Mouse (Mus musculus) natural killer cell, adult 2 months (primary cell): ENCODE data around the gene Map7.

ENCODE experiments used
- DNase-seq, 2 experiments: peaks; one replicate each; pipeline ENCODE4 v3.0.0; 2022; ENCODE audit warnings: low spot score in 2 of 2

The Map7 gene

DNA sequence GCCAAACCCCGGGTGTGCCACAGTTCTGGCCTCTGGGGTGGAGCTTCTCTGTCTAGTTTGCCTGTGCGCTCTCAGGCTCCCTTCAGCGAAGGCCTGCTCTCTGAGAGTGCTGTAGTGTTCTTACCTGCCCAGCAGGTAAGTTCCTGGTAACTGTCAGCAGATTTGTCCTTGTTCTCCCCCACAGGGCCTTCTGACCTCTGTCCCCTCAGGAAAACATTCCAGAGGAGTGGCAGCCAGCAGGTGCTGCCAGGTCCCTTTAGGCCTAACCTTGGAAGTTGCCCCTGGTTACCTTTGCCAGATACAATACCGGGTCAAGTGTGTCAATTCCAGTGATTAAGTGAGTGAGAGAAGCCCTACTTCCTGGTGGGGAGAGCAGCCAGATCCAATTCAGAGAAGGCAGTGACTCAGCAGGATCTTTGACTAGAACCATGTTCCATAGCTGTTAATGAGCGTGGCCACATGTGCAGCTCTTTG is 38.6 kb downstream of the Map7 start:
- DNase-seq = no peak

DNA sequence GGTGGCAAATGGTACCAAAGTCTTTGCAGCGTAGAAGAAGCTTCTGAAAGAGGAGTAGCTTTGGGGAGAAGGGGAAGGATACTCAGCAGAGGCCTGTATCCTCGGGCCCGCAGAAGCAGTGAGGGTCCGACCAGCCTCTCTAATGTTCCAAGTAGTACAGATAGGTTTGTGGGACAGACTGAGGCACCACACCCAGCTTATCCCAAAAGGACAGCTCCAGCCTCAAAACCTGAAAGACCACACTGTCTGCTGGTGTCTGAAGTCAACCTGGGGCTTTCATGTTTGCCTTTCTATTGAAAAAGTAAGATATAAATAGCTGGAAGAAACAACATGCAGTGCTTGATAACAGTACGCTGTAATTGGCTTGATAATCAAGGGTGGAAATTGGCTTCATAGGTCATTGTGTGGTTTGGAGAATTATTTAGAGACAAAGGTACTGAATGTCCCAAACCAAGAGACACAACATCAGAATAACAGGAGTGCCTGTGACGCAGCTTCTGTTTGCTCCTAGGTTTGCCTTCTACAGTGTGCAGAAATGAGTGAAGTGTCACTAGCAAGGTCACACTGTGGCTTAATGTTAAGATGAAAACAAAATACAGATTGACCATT is 42.0 kb downstream of the Map7 start:
- no peak for DNase-seq

DNA sequence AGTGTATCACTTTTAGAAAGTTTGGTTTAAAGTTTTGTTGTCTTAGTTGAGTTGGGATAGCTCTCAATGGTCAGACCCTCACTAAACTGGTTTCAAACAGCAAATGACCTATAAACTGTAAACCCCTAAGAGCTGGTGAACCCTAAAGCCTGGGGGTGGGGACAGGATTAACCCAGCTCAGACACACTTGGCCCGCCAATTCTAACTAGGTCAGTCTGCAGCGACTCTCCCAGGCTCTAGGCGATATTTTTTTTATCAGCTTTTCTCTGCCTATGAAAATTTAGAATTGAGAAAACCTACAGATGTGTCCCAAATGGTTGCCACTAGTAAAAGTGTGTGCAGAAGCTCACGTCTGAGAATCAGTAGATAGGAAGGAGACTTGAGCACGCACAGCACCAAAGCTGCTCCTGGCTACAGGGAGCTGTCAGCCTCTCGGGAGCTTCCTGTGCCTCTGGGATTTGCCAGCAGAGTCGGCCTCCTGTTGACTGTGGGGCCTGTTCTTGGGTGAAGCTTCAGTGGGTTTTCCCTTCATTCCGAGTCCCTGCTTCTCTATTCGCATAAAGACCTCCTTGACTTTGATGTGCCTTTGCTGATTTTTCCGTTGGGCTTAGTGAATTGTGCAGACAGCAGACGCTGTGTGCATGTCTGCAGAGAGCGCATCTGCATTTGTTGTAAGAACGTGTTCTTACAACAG is 46.7 kb downstream of the Map7 start:
- no peak for DNase-seq

DNA sequence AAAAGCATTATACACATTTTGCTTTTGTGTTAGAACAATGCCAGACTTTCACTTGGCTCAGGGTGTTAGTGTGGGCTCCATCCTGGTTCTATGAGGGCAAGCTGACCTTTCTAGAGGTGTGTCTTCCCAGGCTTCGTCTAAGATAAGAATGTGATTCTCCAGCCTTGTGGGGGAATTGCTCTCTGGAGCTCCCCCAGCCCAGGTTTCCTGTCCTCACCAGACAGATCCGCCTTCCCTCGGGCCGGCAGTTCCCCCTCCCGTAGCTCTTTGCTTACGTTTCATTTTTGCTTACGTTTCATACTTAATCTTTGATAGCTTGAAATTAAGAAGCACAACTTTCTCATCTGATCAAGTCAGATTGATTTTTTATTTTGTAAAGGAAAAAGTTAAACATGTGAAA is 48.8 kb downstream of the Map7 start:
- no peak for DNase-seq

DNA sequence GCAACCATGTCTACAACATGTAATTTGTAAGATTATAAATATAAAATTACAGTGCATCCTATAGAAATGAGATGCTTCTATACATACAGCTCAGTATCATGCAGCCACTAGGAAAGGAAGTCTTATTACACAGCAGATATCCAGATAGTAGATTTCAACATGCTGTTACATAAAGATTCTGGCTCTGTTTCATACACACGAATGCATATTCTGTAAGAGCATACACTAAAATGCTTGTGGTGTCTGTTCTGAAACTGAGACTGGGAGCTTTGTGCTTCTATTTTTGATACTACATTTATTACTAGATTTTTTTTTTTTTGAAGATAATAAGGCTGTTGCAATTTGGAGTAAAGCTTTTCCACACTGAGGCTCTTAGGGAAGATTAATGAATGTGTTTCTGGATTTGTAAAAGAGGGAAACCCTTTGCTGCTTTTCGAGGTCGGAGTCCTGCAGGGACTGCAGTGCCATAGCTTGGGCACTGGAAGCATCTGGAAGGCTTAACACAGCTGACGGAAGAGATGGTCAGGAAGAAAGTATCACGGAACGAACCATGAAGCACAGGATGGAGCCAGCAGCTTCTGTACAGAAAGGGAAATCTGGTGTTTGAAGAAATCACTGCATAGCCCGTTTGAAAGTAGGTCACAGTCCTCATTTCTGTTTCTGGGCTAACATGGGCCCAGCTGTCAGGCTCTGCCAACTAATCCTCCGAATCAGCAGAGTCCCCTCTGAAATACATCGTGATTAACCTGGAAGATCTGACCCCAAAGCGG is 50.9 kb downstream of the Map7 start:
- DNase-seq = no peak

DNA sequence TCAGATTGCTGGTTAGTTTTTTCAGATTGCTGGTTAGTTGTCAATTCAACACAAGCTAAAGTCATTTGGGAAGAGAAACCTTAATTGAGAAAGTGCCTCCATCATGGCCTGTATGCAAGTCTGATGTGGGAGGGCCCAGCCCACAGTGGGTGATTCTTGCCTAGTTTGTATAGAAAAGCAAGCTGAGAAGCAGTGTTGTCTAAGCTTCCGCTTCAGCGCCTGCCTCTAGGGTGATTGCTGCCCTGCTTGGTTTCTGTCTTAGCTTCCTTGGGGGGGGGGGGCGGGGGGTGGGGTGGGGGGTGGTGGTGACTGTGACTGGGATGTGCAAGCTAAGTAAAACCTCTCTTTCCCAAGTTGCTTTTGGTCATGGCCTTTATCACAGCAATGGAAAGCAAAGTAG is 53.0 kb downstream of the Map7 start:
- DNase-seq = no peak

DNA sequence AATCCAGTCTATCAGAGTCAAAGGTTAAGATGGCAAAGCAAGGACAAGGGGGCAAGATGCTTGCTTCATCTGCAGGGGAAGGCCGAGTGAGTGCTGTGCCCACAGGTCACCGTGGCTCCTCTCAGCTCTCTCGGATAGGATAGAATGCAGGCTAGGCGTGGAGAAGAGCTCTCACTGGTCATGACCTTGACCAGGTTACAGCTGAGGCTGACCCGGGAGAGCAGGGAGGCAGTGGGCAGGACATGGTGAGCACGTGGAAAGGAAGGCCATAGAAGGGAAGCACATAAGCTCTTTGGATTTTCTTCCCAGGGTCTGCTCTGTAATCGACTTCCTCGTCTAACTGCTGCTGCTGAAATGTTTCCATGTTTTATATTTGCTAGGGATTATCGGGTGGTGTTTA is 53.9 kb downstream of the Map7 start:
- DNase-seq = no peak

DNA sequence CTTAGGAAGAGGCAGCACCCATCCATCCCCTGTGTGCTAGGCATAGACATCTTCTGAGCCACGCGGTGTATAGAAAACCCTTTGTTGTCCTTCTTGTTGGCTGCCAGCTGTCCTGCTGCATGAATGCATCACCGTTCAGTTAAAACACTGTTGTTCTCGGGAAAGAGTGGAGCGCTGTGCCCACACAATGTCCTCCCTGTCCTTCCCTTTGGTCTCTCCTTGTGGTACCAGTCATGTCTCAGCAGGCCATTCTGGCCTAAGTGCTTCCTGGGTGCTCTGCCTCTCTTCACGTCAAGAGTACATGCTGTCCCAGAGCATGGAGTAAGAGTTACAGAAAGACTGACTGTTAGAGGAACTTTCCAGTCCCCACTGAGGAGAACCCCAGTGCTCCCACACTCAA is 54.5 kb downstream of the Map7 start:
- DNase-seq = no peak

DNA sequence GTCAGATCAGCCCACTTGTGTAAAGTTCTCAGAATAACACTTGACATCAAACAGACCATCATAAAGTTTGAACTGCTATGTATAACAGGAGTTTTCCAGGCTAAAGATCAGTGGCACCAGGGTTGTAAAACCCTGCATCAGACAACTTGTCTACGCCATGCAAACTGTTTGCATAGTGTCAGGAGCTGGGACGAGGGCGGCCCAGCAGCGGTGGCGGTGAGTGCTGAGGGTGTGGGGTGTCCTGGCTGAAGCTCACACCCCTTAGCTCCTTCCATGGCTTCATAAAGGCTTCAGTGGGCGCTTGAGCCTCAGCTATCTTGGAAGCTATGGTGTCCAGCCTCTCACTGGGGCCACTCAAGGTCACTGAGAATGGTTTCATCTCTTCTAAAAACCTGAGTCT is 55.2 kb downstream of the Map7 start:
- no peak for DNase-seq

DNA sequence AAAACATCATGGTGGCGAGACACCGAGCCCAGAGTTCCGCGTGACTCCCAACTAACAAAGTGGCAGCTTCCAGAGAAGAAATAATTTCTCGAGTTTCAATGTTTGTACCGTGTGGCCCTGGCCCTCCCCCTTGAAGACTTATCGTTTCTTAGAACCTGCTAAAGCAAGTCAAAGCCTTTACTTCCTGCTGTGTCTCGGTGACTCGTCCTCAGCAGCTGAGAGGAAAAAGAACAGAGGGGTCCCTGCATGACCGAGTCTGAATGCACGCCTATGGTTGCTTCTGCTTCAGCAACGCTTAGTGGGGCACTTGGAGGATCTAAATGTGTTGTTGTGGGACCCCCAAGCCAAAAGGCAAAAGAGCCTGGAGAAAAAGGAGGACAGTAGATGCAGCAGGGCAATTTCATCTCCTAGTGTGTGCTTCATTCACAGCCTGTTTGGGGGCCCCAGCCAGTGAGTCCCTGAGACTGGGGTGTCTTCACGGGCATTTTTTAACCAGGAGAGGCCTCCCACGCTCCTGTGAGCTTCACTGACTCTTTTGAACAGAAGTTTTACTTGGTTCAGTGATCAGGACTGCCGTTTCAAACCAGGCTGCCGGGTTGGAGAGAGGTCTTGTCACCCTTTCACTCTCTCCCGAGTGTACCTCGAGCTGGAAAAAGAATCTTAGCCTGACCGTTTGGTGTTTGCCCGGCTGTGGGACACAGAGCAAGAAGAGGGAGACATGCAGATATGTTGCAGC is 56.6 kb downstream of the Map7 start:
- peak in 1 of 2 experiments; percentile 11 for DNase-seq

DNA sequence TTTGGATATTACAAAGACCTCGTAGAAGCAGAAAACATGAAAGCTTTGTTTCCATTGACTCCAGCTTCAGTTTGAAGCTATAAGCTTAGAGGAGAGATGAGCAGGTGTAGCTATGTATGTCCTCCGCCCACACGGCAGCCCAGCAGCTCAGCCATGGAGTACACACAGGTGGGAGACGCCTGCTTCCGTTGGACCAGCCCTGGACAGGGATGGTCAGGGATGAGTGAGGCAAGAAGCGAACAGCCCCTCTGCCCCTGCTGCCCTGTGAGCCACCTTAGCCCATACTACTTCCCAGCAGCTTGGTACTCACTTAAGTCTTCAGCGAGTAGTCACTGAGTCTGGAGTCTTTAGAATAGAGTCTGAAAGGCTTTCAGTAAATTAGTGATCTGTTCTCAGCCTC is 58.7 kb downstream of the Map7 start:
- DNase-seq = no peak

DNA sequence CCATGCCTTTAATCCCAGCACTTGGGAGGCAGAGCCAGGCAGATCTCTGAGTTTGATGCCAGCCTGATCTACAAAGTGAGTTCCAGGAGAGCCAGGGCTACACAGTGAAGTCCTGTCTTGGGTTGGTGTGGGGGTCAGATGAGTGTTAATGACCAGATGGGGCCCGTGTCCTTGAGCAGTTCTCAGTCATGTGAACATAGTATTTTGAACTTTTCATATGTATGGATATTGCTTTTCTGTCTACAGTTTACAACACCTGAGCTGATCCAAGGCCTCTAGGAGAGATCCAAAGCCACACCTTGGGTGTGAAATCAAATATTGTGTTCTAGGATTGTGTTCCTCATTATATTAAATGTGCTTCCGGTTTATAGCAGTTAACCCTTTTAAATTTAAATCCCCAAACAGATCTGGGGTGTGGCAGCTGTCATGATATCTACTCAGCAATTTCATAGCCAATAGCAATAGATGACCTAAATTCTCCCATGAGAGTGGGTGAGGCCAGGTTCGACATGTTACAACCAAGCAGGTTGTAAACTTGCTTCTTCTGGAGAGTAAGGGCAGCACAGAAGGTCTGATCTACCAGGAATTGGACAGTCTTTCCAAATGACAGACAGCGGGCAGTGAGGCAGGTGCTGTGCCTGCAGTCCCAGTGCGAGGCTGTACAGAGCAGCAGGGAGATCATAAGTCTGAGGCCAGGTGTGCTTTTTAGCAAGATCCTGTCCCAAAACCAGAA is 61.5 kb downstream of the Map7 start:
- DNase-seq = no peak

DNA sequence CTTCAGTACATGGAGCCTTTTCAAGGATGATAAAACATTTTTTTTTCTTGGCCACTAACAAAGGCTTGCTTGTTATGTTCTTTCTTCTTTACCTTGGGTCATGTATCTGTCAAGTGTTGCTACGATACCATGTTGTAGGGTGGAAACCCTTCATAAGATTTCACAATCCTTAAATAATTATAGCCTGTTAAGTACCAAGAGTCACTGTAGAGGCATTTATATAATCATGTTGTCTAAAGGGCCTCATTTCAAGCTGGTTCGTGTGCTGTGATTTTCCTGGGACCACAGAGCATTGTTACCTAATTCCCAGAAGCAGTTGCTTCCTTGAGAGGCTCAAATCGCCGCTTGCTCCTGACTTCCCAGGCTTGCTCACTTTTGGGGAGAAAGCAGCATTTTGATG is 66.1 kb downstream of the Map7 start:
- no peak for DNase-seq

DNA sequence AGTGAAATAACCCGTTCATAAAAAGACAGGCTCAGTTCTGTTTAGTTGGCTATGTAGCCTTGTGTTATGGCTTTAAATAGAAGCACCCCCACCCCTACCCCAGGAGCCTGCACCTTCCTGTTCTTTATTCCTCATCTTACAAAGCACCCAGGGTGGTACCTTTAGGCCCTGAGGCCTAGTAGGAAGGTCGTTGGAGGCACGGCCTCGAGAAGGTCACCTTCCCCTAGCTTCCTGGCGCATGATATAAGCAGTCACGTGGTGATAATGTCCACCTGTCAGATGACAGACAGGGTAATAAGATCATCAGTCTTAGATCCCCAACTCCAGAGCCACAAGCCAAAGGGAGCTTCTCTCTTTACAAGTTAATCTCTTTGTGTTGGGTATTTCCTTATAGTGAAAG is 68.7 kb downstream of the Map7 start:
- DNase-seq = no peak

DNA sequence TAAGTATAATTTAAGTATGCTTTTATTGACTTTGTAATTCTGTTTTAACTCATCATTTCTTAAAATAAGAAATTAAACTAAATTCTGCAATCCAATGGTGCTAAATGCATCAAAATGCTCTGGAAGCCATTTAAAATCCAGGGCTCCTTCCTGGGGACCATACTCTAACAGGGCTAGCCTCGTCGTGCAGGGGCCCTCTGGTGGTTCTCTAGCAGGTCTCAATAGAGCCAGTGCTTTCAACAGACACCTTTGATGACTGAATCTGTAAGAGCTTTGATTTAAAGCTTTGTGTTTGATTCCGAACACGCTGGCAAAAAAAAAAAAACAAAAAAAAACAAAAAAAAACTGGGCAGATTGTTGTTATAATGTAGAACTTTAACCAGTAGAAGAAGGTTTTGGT is 70.6 kb downstream of the Map7 start:
- no peak for DNase-seq

DNA sequence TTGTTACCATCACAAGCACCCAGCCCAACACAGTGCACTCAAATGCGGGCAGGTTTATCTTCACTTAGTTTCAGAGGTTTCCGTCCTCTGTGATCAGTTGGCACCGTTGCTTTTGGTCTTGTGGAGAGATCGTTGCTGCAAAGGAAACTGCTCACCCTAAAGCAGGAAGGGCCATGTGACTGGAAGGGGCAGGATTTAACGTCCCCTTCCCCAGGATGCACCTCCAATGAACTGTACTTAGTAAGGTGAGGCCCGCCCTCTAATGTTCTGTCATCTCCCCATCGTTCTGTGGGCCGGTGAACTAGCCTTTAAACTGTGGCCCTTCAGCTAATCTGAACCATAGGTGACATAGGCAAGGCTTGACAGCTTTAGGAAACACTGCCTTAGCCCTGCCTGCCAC is 71.3 kb downstream of the Map7 start:
- peak in 1 of 2 experiments; percentile 8 for DNase-seq

DNA sequence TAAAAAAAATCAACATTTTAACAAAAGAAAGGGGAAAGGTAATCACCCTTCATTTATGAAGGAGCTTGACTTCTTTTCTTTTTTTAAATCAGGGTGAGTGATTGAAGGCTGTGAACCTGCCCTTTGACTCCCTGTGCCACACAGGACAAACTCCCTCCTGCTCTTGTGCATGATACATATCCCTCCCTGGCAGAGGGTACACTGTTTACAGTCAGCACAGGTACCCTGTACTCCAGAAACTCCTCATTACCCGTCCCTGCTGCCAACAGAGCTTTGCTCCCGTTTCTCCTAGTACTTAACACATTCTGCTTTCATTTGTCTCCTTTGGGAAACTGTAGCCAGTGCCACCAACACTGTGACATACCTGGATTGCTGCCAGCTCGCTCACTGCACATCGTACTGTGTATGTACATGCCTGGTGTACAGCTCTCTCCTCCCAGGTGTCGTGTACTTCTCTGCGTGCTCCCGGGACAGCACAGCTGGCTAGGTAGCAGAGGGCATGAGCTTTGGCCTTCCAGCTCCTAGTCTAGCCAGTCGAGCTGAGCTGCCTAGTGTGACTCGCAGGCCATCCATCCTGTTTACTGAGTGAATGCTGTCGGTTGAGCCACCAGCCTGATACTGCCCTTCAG is 72.3 kb downstream of the Map7 start:
- DNase-seq = no peak

DNA sequence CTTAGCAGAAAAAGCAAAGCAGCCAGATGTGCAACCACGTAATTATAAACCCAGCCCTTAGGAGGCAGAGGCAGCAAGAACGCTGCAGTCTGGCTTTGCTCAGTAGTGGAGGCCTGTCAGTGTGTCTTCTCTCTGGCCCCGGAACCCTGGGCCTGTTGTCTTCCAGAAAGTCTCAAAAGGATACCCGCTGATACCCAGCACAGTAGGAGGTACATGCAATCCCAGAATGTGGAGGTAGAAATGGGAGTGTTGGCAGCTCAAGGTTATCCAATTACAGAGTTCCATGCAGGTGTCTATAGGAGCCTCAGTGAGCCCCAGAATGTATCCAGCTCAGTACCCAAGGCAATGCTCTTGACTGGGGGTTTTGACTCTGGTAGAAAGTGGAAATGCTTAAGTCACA is 73.7 kb downstream of the Map7 start:
- DNase-seq = no peak

DNA sequence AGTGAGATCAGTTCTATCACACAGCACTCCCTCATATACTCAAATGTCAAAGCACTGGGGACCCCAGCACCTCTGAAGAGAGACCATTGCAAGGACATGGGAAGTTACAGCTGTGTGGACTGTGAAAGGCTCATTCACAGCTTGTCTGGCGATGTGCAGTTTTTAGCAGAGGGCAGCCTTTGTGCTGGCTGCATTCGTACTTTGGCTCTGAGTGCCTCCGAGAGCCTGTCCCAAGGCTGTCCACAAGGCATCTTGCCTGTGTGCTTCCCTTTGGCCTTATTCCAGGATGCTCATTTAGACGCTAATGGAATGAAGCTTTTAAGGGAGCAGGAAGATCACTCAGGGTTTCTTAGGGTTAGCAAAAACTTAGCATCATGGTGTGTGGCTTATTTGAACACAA is 78.5 kb downstream of the Map7 start:
- DNase-seq = no peak

DNA sequence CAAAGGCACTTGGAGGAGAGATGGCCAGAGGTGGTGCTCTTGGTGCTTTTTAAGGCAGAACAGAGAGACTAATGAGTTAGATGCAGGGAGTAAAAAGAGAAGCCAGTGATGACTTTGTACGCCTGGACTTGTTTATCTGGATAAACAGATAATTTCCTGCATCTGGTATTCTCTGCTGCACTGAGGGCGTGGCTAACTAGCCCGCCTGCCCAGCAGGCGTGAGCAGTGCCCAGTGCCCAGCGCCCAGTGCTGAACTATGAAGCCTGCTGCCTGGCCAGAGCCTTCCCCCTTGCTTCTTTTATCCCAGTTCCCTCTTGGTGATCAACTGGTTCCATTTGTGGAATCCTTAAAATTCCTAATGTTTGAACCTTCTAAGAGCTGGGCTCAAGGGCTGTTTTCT is 81.8 kb downstream of the Map7 start:
- no peak for DNase-seq

DNA sequence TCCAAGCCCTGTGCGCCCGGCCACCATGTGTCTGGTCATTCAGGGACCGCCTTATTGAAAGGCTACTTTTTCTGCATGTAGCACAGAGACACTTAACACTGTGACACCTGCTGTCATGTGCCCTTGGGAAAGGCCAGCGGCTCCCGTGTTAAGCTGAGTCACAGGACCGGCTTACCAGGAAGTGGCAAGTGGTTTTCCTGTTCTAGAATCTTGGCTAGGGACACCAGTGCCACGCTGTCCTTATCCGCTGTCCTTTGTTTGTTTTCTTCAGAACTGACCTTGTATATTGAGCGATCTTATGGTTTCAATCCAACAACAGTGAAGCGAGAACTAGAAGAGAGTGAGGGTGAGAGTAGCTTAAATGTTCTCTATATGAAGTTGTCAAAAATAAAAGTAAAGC is 85.2 kb downstream of the Map7 start:
- DNase-seq = peak in 1 of 2 experiments; percentile 11
